Mouse (Mus musculus): Measurements from ENCODE around the gene Notch2.

The Notch2 gene

DNA sequence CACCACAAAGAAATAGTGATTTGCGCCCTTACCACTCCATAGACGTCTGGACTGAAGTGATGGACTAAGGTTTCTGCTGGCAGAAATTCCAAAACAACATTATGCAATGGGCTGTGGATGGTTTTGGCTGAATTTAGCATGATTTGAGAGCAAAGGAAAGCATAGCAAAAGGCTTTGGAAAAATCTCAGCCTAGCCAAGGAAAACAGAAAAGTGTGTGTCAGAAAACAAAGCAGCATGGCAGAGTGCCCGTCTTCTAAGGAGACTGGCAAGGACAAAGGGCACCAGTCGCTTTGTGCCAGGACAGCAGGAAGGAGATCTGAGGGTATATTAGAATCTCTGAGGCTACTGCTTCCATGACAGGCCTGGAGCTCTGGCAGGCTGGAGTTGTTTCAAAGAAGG, 165.0 kb downstream of the Notch2 start:
- DNase-seq = no peak

DNA sequence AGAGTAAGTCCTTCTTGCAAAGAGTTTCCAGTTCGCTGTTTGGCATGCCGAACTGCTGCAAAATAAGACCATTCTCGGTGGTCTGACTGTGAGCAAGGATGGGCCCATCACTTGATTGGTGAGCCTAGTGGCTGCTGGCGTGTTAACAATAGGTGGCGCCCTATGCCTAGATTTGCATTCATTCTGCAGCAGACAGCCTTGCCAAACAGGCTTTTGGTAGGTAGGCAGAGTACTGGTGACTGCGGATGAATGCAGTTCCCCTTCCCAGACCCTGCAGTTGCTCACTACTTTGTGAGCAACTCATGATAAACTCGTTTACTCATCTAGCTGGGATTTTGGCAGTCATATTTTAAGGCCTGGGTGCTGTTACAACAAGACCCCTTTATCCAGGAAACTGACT, 167.5 kb downstream of the Notch2 start:
- peak; percentile 33 for DNase-seq

DNA sequence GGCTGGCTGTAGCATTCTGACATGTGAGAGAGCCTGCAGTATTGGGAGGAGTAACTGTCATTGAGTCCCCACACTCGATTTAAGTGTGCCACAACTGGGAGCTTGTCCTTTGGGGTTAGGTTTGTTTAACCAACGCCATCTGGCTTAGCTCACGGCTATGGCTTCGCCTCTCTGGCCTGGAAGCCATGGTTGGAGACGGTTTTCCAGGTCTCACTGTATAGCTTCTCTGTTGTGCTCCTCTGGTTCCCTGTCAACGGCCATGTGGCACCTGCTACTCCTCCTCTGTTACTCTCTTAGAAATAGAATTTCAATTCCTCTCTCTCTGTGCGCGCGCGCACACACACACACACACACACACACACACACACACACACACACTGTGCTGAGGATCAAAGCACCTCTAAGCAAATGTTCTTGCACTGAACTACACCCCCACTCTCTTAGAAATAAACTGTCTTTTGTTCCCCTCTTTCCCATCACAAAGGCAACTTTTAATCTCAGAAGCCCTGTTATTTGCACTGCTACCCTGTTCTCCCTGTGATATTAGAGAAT, 171.9 kb downstream of the Notch2 start:
- DNase-seq = no peak

DNA sequence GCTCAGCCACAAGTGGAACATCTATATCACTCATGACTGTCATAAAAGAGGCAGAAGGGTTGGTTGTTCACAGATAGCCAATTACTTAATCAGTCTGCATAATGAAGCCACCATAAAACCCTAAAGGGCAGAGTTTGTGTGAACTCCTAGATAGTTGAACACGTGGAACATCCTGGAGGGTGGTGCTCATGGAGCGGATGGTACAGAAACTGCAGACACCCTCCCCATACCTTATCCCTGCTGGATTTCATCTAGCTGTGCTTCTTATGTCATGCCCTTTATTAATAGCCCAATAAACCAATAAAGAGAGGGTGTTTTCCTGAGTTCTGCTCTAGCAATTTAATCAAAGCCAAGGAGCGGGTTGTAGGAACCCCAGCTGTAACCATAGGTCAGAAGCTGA, 174.4 kb downstream of the Notch2 start:
- DNase-seq = no peak

DNA sequence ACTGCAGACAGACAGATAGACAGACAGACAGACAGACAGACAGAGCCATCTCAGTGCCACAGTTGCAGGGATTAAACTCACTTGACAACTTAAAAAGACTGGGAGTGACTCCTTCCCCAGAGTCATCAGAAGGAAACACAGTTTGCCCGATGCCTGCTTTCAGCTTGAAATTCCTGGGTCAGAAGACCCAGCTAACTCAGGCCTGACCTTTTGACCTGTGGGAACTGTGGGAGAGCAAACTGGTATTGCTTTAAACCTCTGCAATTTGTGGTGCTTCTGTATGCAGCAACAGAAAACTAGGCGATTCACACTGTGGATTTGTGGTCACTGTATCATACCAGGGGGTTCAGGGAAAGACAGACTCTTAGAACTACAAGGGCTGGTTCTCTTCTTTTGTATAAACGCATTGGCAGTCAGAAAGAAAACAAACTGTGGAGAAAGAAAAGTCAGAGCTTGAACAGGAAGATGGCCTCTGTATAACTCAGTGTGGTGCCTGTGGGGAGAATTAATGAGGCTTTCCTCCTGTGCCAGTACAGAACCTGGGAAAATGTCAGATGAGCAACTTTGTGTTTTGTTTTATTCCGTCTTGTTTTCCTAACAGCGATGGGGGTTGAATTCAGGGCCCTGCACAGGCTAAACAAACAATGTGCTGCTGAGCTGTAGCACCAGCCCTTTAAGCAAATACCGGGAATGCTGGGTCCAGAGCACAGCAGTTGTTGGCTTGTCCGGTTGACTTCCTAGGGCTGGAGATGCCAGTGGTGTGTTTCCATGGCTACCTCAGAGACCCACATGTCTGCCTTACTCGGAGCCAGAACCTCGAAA, 184.6 kb downstream of the Notch2 start:
- no peak for DNase-seq

DNA sequence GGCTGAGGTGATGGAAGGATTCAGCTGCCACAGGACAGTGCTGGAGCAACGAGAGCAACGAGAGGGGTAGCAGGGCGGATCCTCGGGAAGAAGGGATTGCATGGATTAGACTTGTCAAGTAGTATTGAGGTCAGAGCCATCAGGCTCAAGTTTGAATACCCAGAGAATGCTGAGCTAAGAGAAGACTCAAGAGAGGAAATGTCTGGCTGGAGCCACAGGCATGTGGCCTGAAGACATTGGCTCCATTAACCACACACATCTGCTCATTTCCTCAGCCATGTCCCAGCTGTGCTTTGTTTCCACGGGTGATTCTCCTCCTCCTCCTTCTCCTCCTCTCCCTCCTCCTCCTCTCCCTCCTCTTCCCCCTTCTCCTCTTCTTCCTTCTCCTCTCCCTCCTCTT, 186.4 kb downstream of the Notch2 start:
- DNase-seq = no peak

Data from thymus, postnatal 14 days (tissue).